In genomic region chr17:29859788-29860283, GRCm38 (mm10) we compare ENCODE assay signal across 12 mouse cellular contexts.
DNase-seq lines count a peak whose midpoint lies in the region; ATAC-seq and TF ChIP-seq lines count a peak whose summit lies in the region.
"Had no signal": no experiment of that assay in that cellular context is flagged by ENCODE, and none has a peak within 500 bp of the region (broad histone marks: within the 10 kb centered on the region; RNA-seq: fewer than 3 reads in every experiment).

No protein-coding gene starts in this region.

- peak; percentile 99 to 100 for TF ChIP-seq EP300 in MEL (IDR thresholded peaks at IDR 0.05; ENCODE audit: low read depth in 1 of 2, low read length in 2 of 2)

- H3K27me3 ChIP-seq in lung, embryonic 16.5 days (ENCODE audit: control insufficient read depth, insufficient read depth, low read depth, low read length): no peaks in the 10 kb centered on the region
- H3K27me3 ChIP-seq in MEL (ENCODE audit: control insufficient read depth in 1 of 2, insufficient read depth in 2 of 2, low read length in 2 of 2): no peaks in the 10 kb centered on the region
- H3K27me3 ChIP-seq in liver, embryonic 16.5 days (ENCODE audit: control insufficient read depth, insufficient read depth, low read depth, low read length): no peaks in the 10 kb centered on the region
- H3K27me3 ChIP-seq: embryonic facial prominence, embryonic 13.5 days had no signal

- TF ChIP-seq POLR2A in lung, adult 2 months (IDR thresholded peaks at IDR 0.05; ENCODE audit: borderline replicate concordance, extremely low read depth, low read depth, low read length): no peak
- no peak; a peak in 2 of 4 replicates for TF ChIP-seq POLR2A in MEL (IDR thresholded peaks at IDR 0.05; ENCODE audit: control insufficient read depth in 1 of 2, insufficient read depth in 1 of 2, low read depth in 1 of 2, low read length in 2 of 2, poor library complexity in 1 of 2)

- 44% methylated on average over 13 of the region's 13 CpGs for WGBS in lung, embryonic 16.5 days
- 36% methylated on average over 13 of the region's 13 CpGs for WGBS in lung, adult 2 months
- WGBS in liver, embryonic 16.5 days (ENCODE audit: insufficient replicate concordance): 12% methylated on average over 13 of the region's 13 CpGs

- no peaks in the 10 kb centered on the region for H3K79me2 ChIP-seq in MEL (ENCODE audit: control insufficient read depth, insufficient read depth, low read length, poor library complexity)

- H3K4me3 ChIP-seq in lung, embryonic 16.5 days (ENCODE audit: low read length): no peak overlapping the region
- no peak overlapping the region for H3K4me3 ChIP-seq in lung, adult 2 months (replicated peaks; ENCODE audit: extremely low read depth, low read depth, low read length)
- peak overlapping the region in 1 of 2 experiments; percentile 20; a peak in 2 of 4 replicates for H3K4me3 ChIP-seq in MEL (ENCODE audit: control insufficient read depth in 1 of 2, insufficient read depth in 1 of 2, low read depth in 2 of 2, low read length in 2 of 2)
- H3K4me3 ChIP-seq in liver, embryonic 16.5 days (ENCODE audit: low read depth, low read length): no peak overlapping the region
- H3K4me3 ChIP-seq: embryonic facial prominence, embryonic 13.5 days had no signal

- H3K9me3 ChIP-seq in lung, embryonic 16.5 days (ENCODE audit: control insufficient read depth, low read length): no peaks in the 10 kb centered on the region
- no peaks in the 10 kb centered on the region for H3K9me3 ChIP-seq in MEL (replicated peaks; ENCODE audit: insufficient read depth, low read length)
- H3K9me3 ChIP-seq in liver, embryonic 16.5 days (replicated peaks; ENCODE audit: control insufficient read depth, low read length): no peaks in the 10 kb centered on the region
- H3K9me3 ChIP-seq: embryonic facial prominence, embryonic 13.5 days had no signal

- ATAC-seq in lung, embryonic 16.5 days (ENCODE audit: low read depth): peak; percentile 13; the same call in 1 of the 2 replicates
- ATAC-seq in liver, embryonic 16.5 days (ENCODE audit: low read depth): peak; percentile 93
- no peak for ATAC-seq in inflammation-experienced regulatory T-cells, adult 6 months

- no peak overlapping the region for H3K4me2 ChIP-seq in lung, embryonic 16.5 days (ENCODE audit: low read depth, low read length)
- H3K4me2 ChIP-seq in liver, embryonic 16.5 days (ENCODE audit: low read depth, low read length): peak overlapping the region; percentile 47
- H3K4me2 ChIP-seq: embryonic facial prominence, embryonic 13.5 days had no signal

- TF ChIP-seq RAD21 in MEL (IDR thresholded peaks at IDR 0.05; ENCODE audit: low read depth, low read length): no peak

- TF ChIP-seq CTCF in lung, adult 2 months (IDR thresholded peaks at IDR 0.05; ENCODE audit: insufficient read depth, low read length): no peak
- 0 out of 6 replicates have a peak, but pooled peaks of 1 of the 3 experiments have one; percentile 4 for TF ChIP-seq CTCF in MEL (IDR thresholded peaks at IDR 0.05 in 2 of 3, conservative IDR thresholded peaks at IDR 0.05 in 1 of 3; ENCODE audit: control insufficient read depth in 1 of 3, insufficient read depth in 1 of 3, low read depth in 2 of 3, low read length in 3 of 3, poor library complexity in 1 of 3, severe bottlenecking in 1 of 3)

- no peaks in the 10 kb centered on the region for H3K36me3 ChIP-seq in lung, embryonic 16.5 days (ENCODE audit: control insufficient read depth, insufficient read depth, low read length)
- peaks cover 0 to 43% of the 10 kb centered on the region in 2 experiments; a peak in 2 of 4 replicates for H3K36me3 ChIP-seq in MEL (ENCODE audit: control insufficient read depth in 1 of 2, insufficient read depth in 2 of 2, low read length in 2 of 2)
- no peaks in the 10 kb centered on the region for H3K36me3 ChIP-seq in liver, embryonic 16.5 days (ENCODE audit: control insufficient read depth, insufficient read depth)
- H3K36me3 ChIP-seq: embryonic facial prominence, embryonic 13.5 days had no signal

- H3K9ac ChIP-seq in lung, embryonic 16.5 days (ENCODE audit: low read length): no peak overlapping the region
- H3K9ac ChIP-seq in MEL (ENCODE audit: control insufficient read depth, low read depth, low read length, poor library complexity, severe bottlenecking): peak overlapping the region; percentile 50; the same call in 1 of the 2 replicates
- peak overlapping the region; percentile 45 for H3K9ac ChIP-seq in liver, embryonic 16.5 days (ENCODE audit: low read depth, low read length)
- H3K9ac ChIP-seq: embryonic facial prominence, embryonic 13.5 days had no signal

- H3K27ac ChIP-seq in lung, embryonic 16.5 days (ENCODE audit: low read length): no peak overlapping the region
- H3K27ac ChIP-seq in MEL (ENCODE audit: control insufficient read depth, low read depth, low read length): peak overlapping the region; percentile 98
- H3K27ac ChIP-seq in liver, embryonic 16.5 days (ENCODE audit: low read length): peak overlapping the region; percentile 94
- H3K27ac ChIP-seq: embryonic facial prominence, embryonic 13.5 days had no signal

- peaks cover 16% of the 10 kb centered on the region for H3K4me1 ChIP-seq in lung, embryonic 16.5 days (replicated peaks; ENCODE audit: control insufficient read depth, insufficient read depth, low read length)
- no peaks in the 10 kb centered on the region for H3K4me1 ChIP-seq in lung, adult 2 months (ENCODE audit: control insufficient read depth, insufficient read depth, low read length)
- H3K4me1 ChIP-seq in MEL (ENCODE audit: control insufficient read depth in 1 of 2, insufficient read depth in 2 of 2, low read length in 2 of 2): peaks cover 18 to 63% of the 10 kb centered on the region in 2 experiments
- peaks cover 70% of the 10 kb centered on the region for H3K4me1 ChIP-seq in liver, embryonic 16.5 days (ENCODE audit: control insufficient read depth, low read depth, low read length)
- H3K4me1 ChIP-seq: embryonic facial prominence, embryonic 13.5 days had no signal

- DNase-seq in lung, adult 2 months: no peak
- peak; percentile 99 for DNase-seq in MEL (ENCODE audit: low read depth, low spot score)
- peak; percentile 90 for DNase-seq in c-Kit-positive CD71-positive TER-119-positive erythroid progenitor cells, embryonic 14.5 days (ENCODE audit: low spot score)
- no peak for DNase-seq in adrenal gland, postnatal 25 days
- DNase-seq in frontal cortex, postnatal 36 days (ENCODE audit: low spot score in 2 of 2): no peak
- DNase-seq: cerebellum, adult 18-20 months; kidney, postnatal 36 days; left cerebral cortex, postnatal 4 days had no signal

TF ChIP-seq in MEL, 35 proteins besides CTCF, POLR2A, EP300 and RAD21 (continues in another document):
- TF ChIP-seq CHD2 (IDR thresholded peaks at IDR 0.05; ENCODE audit: low read length) (peak; percentile 59), MAZ (IDR thresholded peaks at IDR 0.05; ENCODE audit: low read depth, low read length) (peak; percentile 91), MEF2A (IDR thresholded peaks at IDR 0.05; ENCODE audit: extremely low read depth, insufficient replicate concordance, low read depth, low read length, poor library complexity, severe bottlenecking) (peak; percentile 47; the same call in 1 of the 2 replicates), HCFC1 (IDR thresholded peaks at IDR 0.05; ENCODE audit: low read depth, low read length) (peak; percentile 62), TBP (IDR thresholded peaks at IDR 0.05; ENCODE audit: low read depth, low read length) (0 out of 2 replicates have a peak, but pooled peaks have one; percentile 29), TAL1 (IDR thresholded peaks at IDR 0.05; ENCODE audit: low read length) (peak; percentile 100), ZNF384 (IDR thresholded peaks at IDR 0.05; ENCODE audit: low read depth, low read length) (no peak), MYC (IDR thresholded peaks at IDR 0.05; ENCODE audit: low read depth, low read length) (peak; percentile 89), NELFE (IDR thresholded peaks at IDR 0.05; ENCODE audit: low read depth, low read length) (no peak), UBTF (IDR thresholded peaks at IDR 0.05; ENCODE audit: borderline replicate concordance, insufficient read depth, low read depth, low read length) (0 out of 2 replicates have a peak, but pooled peaks have one; percentile 62), JUND (IDR thresholded peaks at IDR 0.05; ENCODE audit: low read depth, low read length) (peak; percentile 64; the same call in 1 of the 2 replicates), BHLHE40 (IDR thresholded peaks at IDR 0.05; ENCODE audit: borderline replicate concordance, low read depth, low read length) (peak; percentile 90), E2F4 (IDR thresholded peaks at IDR 0.05; ENCODE audit: borderline replicate concordance, low read depth, low read length) (no peak), ZC3H11A (IDR thresholded peaks at IDR 0.05; ENCODE audit: low read depth, low read length) (no peak), MYB (IDR thresholded peaks at IDR 0.05; ENCODE audit: low read depth, low read length) (peak; percentile 97), NRF1 (IDR thresholded peaks at IDR 0.05; ENCODE audit: insufficient read depth, low read depth, low read length, poor library complexity, severe bottlenecking) (peak; percentile 27; the same call in 1 of the 2 replicates), MXI1 (IDR thresholded peaks at IDR 0.05; ENCODE audit: low read depth, low read length) (peak; percentile 78), POLR2AphosphoS5 (IDR thresholded peaks at IDR 0.05; ENCODE audit: borderline replicate concordance, low read depth, low read length) (no peak), RCOR1 (IDR thresholded peaks at IDR 0.05; ENCODE audit: low read depth, low read length) (peak; percentile 98), USF1 (IDR thresholded peaks at IDR 0.05; ENCODE audit: low read depth, low read length) (peak; percentile 12; the same call in 1 of the 2 replicates), MAFK (IDR thresholded peaks at IDR 0.05; ENCODE audit: borderline replicate concordance, low read depth, low read length) (peak; percentile 90; the same call in 1 of the 2 replicates), TCF12 (IDR thresholded peaks at IDR 0.05; ENCODE audit: low read depth, low read length) (peak; percentile 100), POLR2AphosphoS2 (IDR thresholded peaks at IDR 0.05; ENCODE audit: low read length) (peak; percentile 60; the same call in 1 of the 2 replicates), ETS1 (IDR thresholded peaks at IDR 0.05; ENCODE audit: low read depth, low read length) (peak; percentile 99), SIN3A (IDR thresholded peaks at IDR 0.05; ENCODE audit: low read length) (peak; percentile 95), USF2 (IDR thresholded peaks at IDR 0.05; ENCODE audit: borderline replicate concordance in 1 of 2, insufficient read depth in 1 of 2, low read depth in 1 of 2, low read length in 2 of 2) (no peak), ZMIZ1 (IDR thresholded peaks at IDR 0.05; ENCODE audit: low read depth, low read length) (peak; percentile 90), ZKSCAN1 (IDR thresholded peaks at IDR 0.05; ENCODE audit: low read depth, low read length) (no peak), SMC3 (IDR thresholded peaks at IDR 0.05; ENCODE audit: low read depth, low read length) (peak; percentile 12; the same call in 1 of the 2 replicates)

Comparison
In these comparisons a context has a peak if more than half of its experiments do, and no peak if none do; other contexts are left out.
1. DNase-seq: peak in MEL (single experiment) and c-Kit-positive CD71-positive TER-119-positive erythroid progenitor cells, embryonic 14.5 days (single experiment); none in lung, adult 2 months (single experiment), adrenal gland, postnatal 25 days (single experiment) and frontal cortex, postnatal 36 days (0 of 2).